In genomic region chr17:44690410-44691035, GRCm38 (mm10) we compare ENCODE assay signal across 14 mouse cellular contexts.
A peak's percentile ranks its signal among the peaks of the same experiment; 100 is the strongest.
DNase-seq lines count a peak whose midpoint lies in the region; ATAC-seq lines count a peak whose summit lies in the region.
"Had no signal": no experiment of that assay in that cellular context is flagged by ENCODE, and none has a peak within 500 bp of the region (broad histone marks: within the 10 kb centered on the region; RNA-seq: fewer than 3 reads in every experiment).

No protein-coding gene starts in this region.

- peak; percentile 70 for DNase-seq in T-cell, adult 2 months (ENCODE audit: low spot score)
- DNase-seq in thymus, postnatal 10 days (ENCODE audit: low spot score in 2 of 2): peak; percentile 42 to 46
- no peak for DNase-seq in kidney, adult 18-20 months
- DNase-seq in adrenal gland, postnatal 4 days (ENCODE audit: low spot score in 2 of 2): no peak
- DNase-seq: cerebellum, postnatal 10 days; kidney, adult 8-10 months; liver had no signal

- H3K27ac ChIP-seq in kidney, embryonic 16.5 days (ENCODE audit: low read length): no peak overlapping the region
- H3K27ac ChIP-seq: embryonic facial prominence, embryonic 12.5 days; lung, embryonic 15.5 days had no signal

- no peak overlapping the region for H3K4me2 ChIP-seq in kidney, embryonic 16.5 days (replicated peaks; ENCODE audit: low read depth, low read length)
- H3K4me2 ChIP-seq: embryonic facial prominence, embryonic 12.5 days; heart, embryonic 11.5 days; lung, embryonic 15.5 days had no signal

- no peaks in the 10 kb centered on the region; the same call in 1 of the 2 replicates for H3K27me3 ChIP-seq in kidney, embryonic 16.5 days (ENCODE audit: insufficient read depth, low read length)
- H3K27me3 ChIP-seq: embryonic facial prominence, embryonic 12.5 days; lung, embryonic 15.5 days had no signal

- no peaks in the 10 kb centered on the region for H3K9me3 ChIP-seq in kidney, embryonic 16.5 days (ENCODE audit: low read length)
- H3K9me3 ChIP-seq: embryonic facial prominence, embryonic 12.5 days; lung, embryonic 15.5 days had no signal

- H3K4me3 ChIP-seq in kidney, embryonic 16.5 days (ENCODE audit: low read length): no peak overlapping the region
- H3K4me3 ChIP-seq: embryonic facial prominence, embryonic 12.5 days; lung, embryonic 15.5 days had no signal

- peaks cover 5% of the 10 kb centered on the region; the same call in 1 of the 2 replicates for H3K4me1 ChIP-seq in kidney, embryonic 16.5 days (ENCODE audit: insufficient read depth, low read length)

- whole genome bisulfite sequencing in kidney, embryonic 16.5 days: 90% methylated on average over 5 of the region's 5 CpGs

- H3K9ac ChIP-seq in kidney, embryonic 16.5 days (replicated peaks; ENCODE audit: low read length): no peak overlapping the region
- H3K9ac ChIP-seq: embryonic facial prominence, embryonic 12.5 days; lung, embryonic 15.5 days had no signal

- no peaks in the 10 kb centered on the region for H3K36me3 ChIP-seq in kidney, embryonic 16.5 days (ENCODE audit: insufficient read depth, low read length)
- H3K36me3 ChIP-seq: lung, embryonic 15.5 days had no signal

- peak; percentile 95 for ATAC-seq in CD4-positive, CD25-positive, alpha-beta regulatory T cell, adult 4 months
- peak; percentile 76 for ATAC-seq in megakaryocyte progenitor cell, adult 5-6 weeks (replicated peaks; ENCODE audit: poor library complexity)
- ATAC-seq in kidney, embryonic 16.5 days (ENCODE audit: low FRiP score, low TSS enrichment): no peak
- ATAC-seq: forebrain, embryonic 14.5 days had no signal

Comparison
In these comparisons a context has a peak if more than half of its experiments do, and no peak if none do; other contexts are left out.
1. DNase-seq: peak in T-cell, adult 2 months (single experiment) and thymus, postnatal 10 days (2 of 2); none in kidney, adult 18-20 months (single experiment) and adrenal gland, postnatal 4 days (0 of 2).